Mouse (Mus musculus): ENCODE data around the gene Plcb4. TPM values are rescaled to one million over a fixed set of nuclear protein-coding genes. Genes with fewer than 3 reads are reported as not detected.

Gene Plcb4
- polyA plus RNA-seq, 1 experiment from 2014 or later = 36.3 TPM

DNA sequence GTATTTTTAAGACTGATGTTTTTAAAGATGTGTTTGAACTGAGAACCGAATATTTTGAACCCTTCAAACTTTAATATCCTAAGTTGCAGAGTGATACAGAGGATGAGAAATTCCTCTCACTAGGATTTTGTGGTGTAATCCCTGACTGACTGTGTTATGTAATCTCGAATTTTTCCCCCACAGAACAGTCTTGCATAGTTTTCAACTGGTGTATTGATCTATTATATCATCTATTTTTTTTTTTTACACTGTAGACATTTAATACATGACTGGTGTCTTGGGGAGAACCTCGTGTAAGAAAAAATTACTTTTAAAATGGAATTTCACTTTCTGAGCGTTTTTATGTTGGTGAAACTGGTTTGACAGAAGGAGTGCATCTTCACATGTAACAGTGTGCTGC, 2.0 kb downstream of the Plcb4 start:
- peak overlapping the region; percentile 79 for H3K4me2 ChIP-seq (ENCODE audit: low read length)
- H3K4me3 ChIP-seq (ENCODE audit: low read length) = no peak overlapping the region; the same call in 1 of the 2 replicates
- H3K36me3 ChIP-seq (ENCODE audit: control insufficient read depth, insufficient read depth, low read length) = no peaks in the 10 kb centered on the region; the same call in 1 of the 2 replicates
- H3K4me1 ChIP-seq (ENCODE audit: control insufficient read depth, insufficient read depth, low read depth, low read length) = peaks cover 3% of the 10 kb centered on the region; the same call in 1 of the 2 replicates
- no peaks in the 10 kb centered on the region for H3K27me3 ChIP-seq (replicated peaks; ENCODE audit: control insufficient read depth, insufficient read depth, low read length)
- H3K9me3 ChIP-seq (ENCODE audit: control insufficient read depth, low read length) = no peaks in the 10 kb centered on the region
- H3K27ac ChIP-seq (ENCODE audit: low read depth, low read length) = no peak overlapping the region
- no peak for ATAC-seq
- no peak overlapping the region for H3K9ac ChIP-seq (ENCODE audit: low read depth, low read length)
- WGBS = 63% methylated on average over 4 of the region's 4 CpGs

DNA sequence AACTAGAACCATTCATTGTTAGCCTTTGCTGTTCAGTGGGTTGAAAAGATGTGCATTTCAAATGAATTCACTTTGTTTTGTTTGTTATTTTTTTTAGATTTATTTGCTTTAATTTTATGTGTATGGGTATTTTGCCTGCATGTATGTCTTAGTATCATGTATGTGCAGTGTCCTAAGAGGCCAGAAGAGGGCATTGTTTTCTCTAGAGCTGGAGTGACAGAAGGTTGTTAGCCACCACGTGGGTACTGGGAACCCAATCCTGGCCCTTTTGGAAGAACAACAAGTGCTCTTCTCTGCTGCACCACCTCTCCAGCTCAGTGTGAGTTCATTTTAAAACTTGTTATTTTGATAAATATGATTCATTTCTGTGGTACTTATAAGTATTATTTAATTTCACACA, 5.0 kb downstream of the Plcb4 start:
- Histone ChIP-seq H3K4me1 (ENCODE audit: control insufficient read depth, insufficient read depth, low read depth, low read length) (peaks cover 3% of the 10 kb centered on the region; the same call in 1 of the 2 replicates), H3K36me3 (ENCODE audit: control insufficient read depth, insufficient read depth, low read length) (peaks cover 3% of the 10 kb centered on the region; the same call in 1 of the 2 replicates), H3K27me3 (replicated peaks; ENCODE audit: control insufficient read depth, insufficient read depth, low read length) (no peaks in the 10 kb centered on the region), H3K9me3 (ENCODE audit: control insufficient read depth, low read length) (no peaks in the 10 kb centered on the region), H3K4me3 (ENCODE audit: low read length) (no peak overlapping the region), H3K4me2 (ENCODE audit: low read length) (no peak overlapping the region), H3K27ac (ENCODE audit: low read depth, low read length) (no peak overlapping the region), H3K9ac (ENCODE audit: low read depth, low read length) (no peak overlapping the region)
- no peak for ATAC-seq
- 84% methylated on average over 1 of the region's 1 CpGs for WGBS

DNA sequence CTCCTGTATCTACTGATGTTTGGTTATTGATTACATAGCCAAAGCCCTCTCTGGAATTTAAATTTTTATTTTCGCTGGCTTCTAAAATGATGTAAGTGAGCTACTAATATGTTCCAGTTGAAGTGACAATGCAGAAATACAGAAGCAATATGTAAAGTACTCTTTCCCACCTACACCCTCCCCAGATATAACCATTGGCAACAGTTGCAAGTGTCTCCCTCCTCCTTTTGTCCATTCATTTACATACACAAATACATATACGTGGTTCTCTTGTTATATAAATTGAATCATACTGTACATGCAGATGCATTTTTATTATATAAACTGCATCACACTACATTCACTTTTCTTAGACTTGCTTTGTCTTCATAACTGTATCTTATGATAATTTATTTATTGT, 8.7 kb downstream of the Plcb4 start:
- no peak for ATAC-seq
- Histone ChIP-seq H3K9ac (ENCODE audit: low read depth, low read length) (no peak overlapping the region), H3K4me2 (ENCODE audit: low read length) (no peak overlapping the region), H3K27ac (ENCODE audit: low read depth, low read length) (no peak overlapping the region), H3K4me1 (ENCODE audit: control insufficient read depth, insufficient read depth, low read depth, low read length) (no peaks in the 10 kb centered on the region), H3K9me3 (ENCODE audit: control insufficient read depth, low read length) (no peaks in the 10 kb centered on the region), H3K27me3 (replicated peaks; ENCODE audit: control insufficient read depth, insufficient read depth, low read length) (no peaks in the 10 kb centered on the region), H3K4me3 (ENCODE audit: low read length) (no peak overlapping the region), H3K36me3 (ENCODE audit: control insufficient read depth, insufficient read depth, low read length) (peaks cover 3% of the 10 kb centered on the region; the same call in 1 of the 2 replicates)
- WGBS = 93% methylated on average over 2 of the region's 2 CpGs

DNA sequence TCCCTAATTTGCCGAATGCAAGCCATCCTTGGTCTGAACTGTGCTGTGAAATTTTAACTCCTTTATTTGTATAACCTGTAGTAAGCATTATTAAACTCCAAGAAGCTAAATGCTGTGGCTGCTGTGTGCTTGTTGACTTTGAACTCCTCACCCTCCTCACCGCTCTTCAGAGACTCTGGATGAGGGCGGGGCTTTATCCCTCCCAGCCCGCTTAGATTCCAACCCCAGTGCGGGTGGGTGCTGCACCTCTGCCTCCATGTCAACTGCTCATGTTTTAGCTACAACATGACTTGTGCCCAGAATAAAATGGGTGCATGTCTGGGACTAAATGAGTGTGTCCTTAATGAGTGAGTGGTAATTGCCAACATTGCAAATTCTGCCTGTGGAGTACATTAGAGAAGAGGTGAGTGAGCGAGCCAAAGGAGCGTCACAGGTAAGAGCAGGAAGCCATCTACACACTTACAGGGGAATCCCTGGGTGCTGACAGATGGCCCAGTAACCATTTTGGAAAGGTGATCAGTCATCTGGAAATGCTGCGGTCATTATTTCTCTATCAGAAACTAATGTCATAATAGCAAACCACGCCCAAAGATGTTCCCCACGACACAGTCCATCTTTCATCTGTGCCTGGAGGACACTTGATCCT, 13.8 kb downstream of the Plcb4 start:
- H3K36me3 ChIP-seq (ENCODE audit: control insufficient read depth, insufficient read depth, low read length) = no peaks in the 10 kb centered on the region
- 0 out of 2 replicates have a peak, but pooled peaks have one; percentile 42 for ATAC-seq
- no peak overlapping the region for H3K4me3 ChIP-seq (ENCODE audit: low read length)
- no peak overlapping the region for H3K9ac ChIP-seq (ENCODE audit: low read depth, low read length)
- H3K9me3 ChIP-seq (ENCODE audit: control insufficient read depth, low read length) = no peaks in the 10 kb centered on the region
- WGBS = 74% methylated on average over 10 of the region's 10 CpGs
- no peaks in the 10 kb centered on the region for H3K27me3 ChIP-seq (replicated peaks; ENCODE audit: control insufficient read depth, insufficient read depth, low read length)
- H3K4me1 ChIP-seq (ENCODE audit: control insufficient read depth, insufficient read depth, low read depth, low read length) = peaks cover 2% of the 10 kb centered on the region; the same call in 1 of the 2 replicates
- H3K27ac ChIP-seq (ENCODE audit: low read depth, low read length) = no peak overlapping the region
- no peak overlapping the region for H3K4me2 ChIP-seq (ENCODE audit: low read length)

DNA sequence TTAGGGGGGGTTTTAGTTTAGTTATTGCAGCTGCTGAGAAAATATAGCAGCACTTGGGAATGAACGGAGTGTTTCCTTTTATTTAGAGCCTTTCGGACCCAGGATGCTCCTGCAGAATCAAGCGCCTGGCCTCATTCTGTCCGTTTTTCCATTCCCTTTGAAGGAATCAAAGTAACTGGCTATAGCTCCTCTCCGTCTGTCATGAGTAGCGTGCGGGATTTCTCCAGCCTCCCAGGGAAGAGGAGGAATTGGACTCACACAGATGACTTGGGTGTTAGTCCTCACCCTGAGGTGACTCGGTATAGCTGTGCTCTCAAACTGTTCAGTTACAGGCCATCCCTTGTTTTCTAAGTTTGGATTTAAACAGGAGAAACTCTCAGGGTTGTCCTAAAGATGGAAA, 14.8 kb downstream of the Plcb4 start:
- no peaks in the 10 kb centered on the region for H3K27me3 ChIP-seq (replicated peaks; ENCODE audit: control insufficient read depth, insufficient read depth, low read length)
- H3K36me3 ChIP-seq (ENCODE audit: control insufficient read depth, insufficient read depth, low read length) = no peaks in the 10 kb centered on the region
- no peak overlapping the region for H3K4me3 ChIP-seq (ENCODE audit: low read length)
- H3K4me2 ChIP-seq (ENCODE audit: low read length) = no peak overlapping the region
- H3K4me1 ChIP-seq (ENCODE audit: control insufficient read depth, insufficient read depth, low read depth, low read length) = peaks cover 3% of the 10 kb centered on the region; the same call in 1 of the 2 replicates
- H3K9me3 ChIP-seq (ENCODE audit: control insufficient read depth, low read length) = no peaks in the 10 kb centered on the region
- 89% methylated on average over 8 of the region's 8 CpGs for WGBS
- no peak for ATAC-seq
- H3K27ac ChIP-seq (ENCODE audit: low read depth, low read length) = no peak overlapping the region
- H3K9ac ChIP-seq (ENCODE audit: low read depth, low read length) = no peak overlapping the region

DNA sequence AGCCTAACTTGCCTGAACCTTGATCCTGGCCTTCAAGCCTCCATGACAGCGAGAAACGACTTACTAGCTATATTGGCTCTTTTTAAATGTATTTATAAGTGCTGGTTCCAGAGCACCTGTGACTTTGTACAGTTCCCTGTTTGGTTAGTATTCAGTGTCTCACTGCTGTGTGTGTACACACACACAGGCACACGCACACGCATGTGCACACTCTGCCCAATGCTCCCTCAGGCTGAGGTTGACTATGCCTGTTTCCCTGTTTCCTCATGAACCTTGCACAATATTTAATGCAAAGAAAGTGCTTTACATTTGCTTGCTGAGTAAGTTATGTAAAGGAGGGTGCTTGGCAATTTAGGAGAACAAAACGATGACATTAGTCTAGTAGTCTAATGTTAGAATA, 16.5 kb downstream of the Plcb4 start:
- no peak overlapping the region for H3K27ac ChIP-seq (ENCODE audit: low read depth, low read length)
- H3K9ac ChIP-seq (ENCODE audit: low read depth, low read length) = no peak overlapping the region
- H3K27me3 ChIP-seq (replicated peaks; ENCODE audit: control insufficient read depth, insufficient read depth, low read length) = no peaks in the 10 kb centered on the region
- peaks cover 3% of the 10 kb centered on the region; the same call in 1 of the 2 replicates for H3K4me1 ChIP-seq (ENCODE audit: control insufficient read depth, insufficient read depth, low read depth, low read length)
- WGBS = 94% methylated on average over 5 of the region's 5 CpGs
- no peaks in the 10 kb centered on the region for H3K9me3 ChIP-seq (ENCODE audit: control insufficient read depth, low read length)
- no peak for ATAC-seq
- H3K4me2 ChIP-seq (ENCODE audit: low read length) = no peak overlapping the region
- no peaks in the 10 kb centered on the region for H3K36me3 ChIP-seq (ENCODE audit: control insufficient read depth, insufficient read depth, low read length)
- H3K4me3 ChIP-seq (ENCODE audit: low read length) = no peak overlapping the region

DNA sequence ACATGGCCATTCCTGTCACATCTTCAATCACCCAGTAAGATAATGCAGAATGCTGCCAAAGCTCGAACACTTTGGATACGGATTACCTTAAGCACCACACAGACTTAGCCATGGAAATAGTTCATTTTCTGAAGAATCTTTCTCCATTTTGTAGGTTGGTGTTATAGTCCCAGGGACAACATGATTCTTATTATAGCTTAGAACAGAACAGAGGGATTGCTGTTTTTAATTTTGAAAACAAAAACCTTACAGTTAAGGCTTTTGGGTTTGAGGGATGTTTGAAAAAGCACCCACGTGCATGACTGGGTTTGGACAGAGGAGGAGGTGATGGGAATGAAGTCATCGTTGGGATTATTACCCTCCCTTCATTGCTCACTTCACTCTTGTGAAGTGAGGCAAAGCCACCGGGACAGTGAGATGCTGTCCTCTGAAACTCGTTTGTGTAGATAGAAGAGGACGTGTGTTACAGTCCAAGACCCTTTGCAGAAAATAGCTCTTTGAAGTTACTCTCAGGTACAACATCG, 18.2 kb downstream of the Plcb4 start:
- Histone ChIP-seq H3K4me2 (ENCODE audit: low read length) (no peak overlapping the region), H3K9me3 (ENCODE audit: control insufficient read depth, low read length) (no peaks in the 10 kb centered on the region), H3K36me3 (ENCODE audit: control insufficient read depth, insufficient read depth, low read length) (no peaks in the 10 kb centered on the region), H3K9ac (ENCODE audit: low read depth, low read length) (no peak overlapping the region), H3K4me1 (ENCODE audit: control insufficient read depth, insufficient read depth, low read depth, low read length) (peaks cover 3% of the 10 kb centered on the region; the same call in 1 of the 2 replicates), H3K27ac (ENCODE audit: low read depth, low read length) (no peak overlapping the region), H3K27me3 (replicated peaks; ENCODE audit: control insufficient read depth, insufficient read depth, low read length) (no peaks in the 10 kb centered on the region), H3K4me3 (ENCODE audit: low read length) (no peak overlapping the region)
- ATAC-seq = no peak
- 60% methylated on average over 8 of the region's 8 CpGs for WGBS

DNA sequence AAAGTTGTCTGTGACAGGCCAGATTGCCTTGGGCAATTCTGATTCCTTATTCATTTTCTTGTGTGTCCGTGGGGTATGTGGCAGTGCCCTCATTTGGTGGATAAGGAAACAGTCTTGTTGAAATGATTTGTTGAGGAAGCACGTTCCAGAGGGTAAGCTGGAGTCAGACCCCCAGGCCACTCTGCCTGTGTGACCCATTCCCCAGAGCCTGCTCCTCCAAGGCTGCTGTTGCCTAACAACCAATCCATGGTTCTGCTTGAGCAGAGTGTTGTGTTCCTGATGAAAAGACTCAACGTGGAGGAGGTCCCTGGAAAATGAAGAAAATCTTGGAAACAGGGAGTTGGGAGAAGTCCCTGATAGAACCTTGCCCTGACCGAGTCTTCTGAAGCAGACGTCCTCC, 18.8 kb downstream of the Plcb4 start:
- Histone ChIP-seq H3K27me3 (replicated peaks; ENCODE audit: control insufficient read depth, insufficient read depth, low read length) (no peaks in the 10 kb centered on the region), H3K9me3 (ENCODE audit: control insufficient read depth, low read length) (no peaks in the 10 kb centered on the region), H3K36me3 (ENCODE audit: control insufficient read depth, insufficient read depth, low read length) (no peaks in the 10 kb centered on the region), H3K27ac (ENCODE audit: low read depth, low read length) (no peak overlapping the region), H3K4me1 (ENCODE audit: control insufficient read depth, insufficient read depth, low read depth, low read length) (peaks cover 3% of the 10 kb centered on the region; the same call in 1 of the 2 replicates), H3K4me2 (ENCODE audit: low read length) (no peak overlapping the region), H3K4me3 (ENCODE audit: low read length) (no peak overlapping the region), H3K9ac (ENCODE audit: low read depth, low read length) (no peak overlapping the region)
- no peak for ATAC-seq
- 65% methylated on average over 5 of the region's 5 CpGs for WGBS

DNA sequence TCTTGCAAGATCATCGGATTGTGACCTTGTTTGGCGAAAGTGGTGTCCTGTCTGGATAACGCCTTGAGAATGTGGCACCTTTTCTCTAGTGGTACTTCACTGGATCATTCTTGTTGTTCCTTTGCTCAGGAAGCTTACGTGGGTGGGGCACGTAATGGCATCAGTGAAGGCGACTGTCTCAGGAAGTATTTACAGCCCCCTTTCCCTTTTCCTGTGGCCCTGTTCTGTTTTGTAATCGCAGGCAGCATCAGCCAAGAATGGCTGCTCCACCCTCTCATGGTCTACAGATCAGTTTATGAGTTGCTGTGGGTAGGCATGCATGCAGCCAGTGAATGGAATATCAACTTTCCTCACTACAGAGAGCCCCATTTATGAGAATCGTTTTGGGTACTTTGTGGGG, 21.2 kb downstream of the Plcb4 start:
- Histone ChIP-seq H3K4me3 (ENCODE audit: low read length) (no peak overlapping the region), H3K9ac (ENCODE audit: low read depth, low read length) (no peak overlapping the region), H3K27ac (ENCODE audit: low read depth, low read length) (no peak overlapping the region), H3K9me3 (ENCODE audit: control insufficient read depth, low read length) (no peaks in the 10 kb centered on the region), H3K4me1 (ENCODE audit: control insufficient read depth, insufficient read depth, low read depth, low read length) (peaks cover 3% of the 10 kb centered on the region; the same call in 1 of the 2 replicates), H3K36me3 (ENCODE audit: control insufficient read depth, insufficient read depth, low read length) (no peaks in the 10 kb centered on the region), H3K27me3 (replicated peaks; ENCODE audit: control insufficient read depth, insufficient read depth, low read length) (no peaks in the 10 kb centered on the region), H3K4me2 (ENCODE audit: low read length) (no peak overlapping the region)
- 89% methylated on average over 8 of the region's 8 CpGs for WGBS
- ATAC-seq = no peak

Data from hindbrain, embryonic 16.5 days (tissue).